In genomic region chr19:42201696-42202381, GRCm38 (mm10) we compare ENCODE assay signal across 10 mouse cellular contexts. TPM values are rescaled to one million over a fixed set of nuclear protein-coding genes. Genes with fewer than 3 reads are reported as not detected.
DNase-seq lines count a peak whose midpoint lies in the region; ATAC-seq lines count a peak whose summit lies in the region.
"Had no signal": no experiment of that assay in that cellular context is flagged by ENCODE, and none has a peak within 500 bp of the region (broad histone marks: within the 10 kb centered on the region; RNA-seq: fewer than 3 reads in every experiment).

Gene Sfrp5 (minus strand): TSS chr19:42202252.

- H3K36me3 ChIP-seq in heart, embryonic 12.5 days = no peaks in the 10 kb centered on the region
- H3K36me3 ChIP-seq in liver, embryonic 13.5 days = no peaks in the 10 kb centered on the region

- H3K4me2 ChIP-seq in heart, embryonic 12.5 days = peak within 1 kb of the TSS; percentile 70
- 0 out of 2 replicates have a peak within 1 kb of the TSS, but pooled peaks have one; percentile 8 for H3K4me2 ChIP-seq in liver, embryonic 13.5 days

- H3K9ac ChIP-seq in heart, embryonic 12.5 days = peak within 1 kb of the TSS; percentile 21; the same call in 1 of the 2 replicates
- no peak within 1 kb of the TSS for H3K9ac ChIP-seq in liver, embryonic 13.5 days

- H3K27me3 ChIP-seq in heart, embryonic 12.5 days (replicated peaks) = peaks cover 85% of the 10 kb centered on the region
- peaks cover 73% of the 10 kb centered on the region for H3K27me3 ChIP-seq in liver, embryonic 13.5 days

- H3K9me3 ChIP-seq in heart, embryonic 12.5 days (replicated peaks) = no peaks in the 10 kb centered on the region
- H3K9me3 ChIP-seq in liver, embryonic 13.5 days (replicated peaks) = no peaks in the 10 kb centered on the region

- under 1% methylated on average over 60 of the region's 60 CpGs for WGBS in heart, embryonic 12.5 days
- 4% methylated on average over 60 of the region's 60 CpGs for WGBS in liver, embryonic 13.5 days (ENCODE audit: insufficient replicate concordance)

- no peak within 1 kb of the TSS for H3K27ac ChIP-seq in heart, embryonic 12.5 days (ENCODE audit: poor library complexity, severe bottlenecking)
- H3K27ac ChIP-seq in liver, embryonic 13.5 days = no peak within 1 kb of the TSS

- peak; percentile 49; the same call in 1 of the 2 replicates for ATAC-seq in heart, embryonic 12.5 days (ENCODE audit: insufficient number of reproducible peaks, low FRiP score)
- no peak for ATAC-seq in liver, embryonic 13.5 days (ENCODE audit: low read depth)

- peaks cover 15% of the 10 kb centered on the region for H3K4me1 ChIP-seq in heart, embryonic 12.5 days (replicated peaks)
- H3K4me1 ChIP-seq in liver, embryonic 13.5 days (replicated peaks) = peaks cover 3% of the 10 kb centered on the region

- H3K4me3 ChIP-seq in heart, embryonic 12.5 days = peak within 1 kb of the TSS; percentile 39
- H3K4me3 ChIP-seq in liver, embryonic 13.5 days (replicated peaks) = 0 out of 2 replicates have a peak within 1 kb of the TSS, but pooled peaks have one; percentile 12

- DNase-seq in cerebellum, adult 18-20 months = peak; percentile 18 to 41
- DNase-seq in cerebellum, adult 11-12 months = no peak
- DNase-seq in WW6 (ENCODE audit: low read depth, low spot score) = peak; percentile 38
- no peak for DNase-seq in liver, embryonic 13.5 days
- DNase-seq in adrenal gland, adult 8-10 months = no peak
- no peak for DNase-seq in right cerebral cortex, postnatal 10 days (ENCODE audit: low spot score in 2 of 2)
- DNase-seq in layer of hippocampus, adult 8-10 months (ENCODE audit: low spot score in 2 of 2) = no peak
- DNase-seq: kidney, postnatal 36 days; right cerebral cortex, postnatal 25 days had no signal

RNA-seq across cellular contexts. Expression of gene Sfrp5, which starts in this region (rescaled TPM):
- polyA plus RNA-seq in heart, embryonic 12.5 days (2016; fragmentation: Nextera tagmentation; extraction: Ambion mirVana) = 5.4 and 5.9 TPM in 2 replicates
- polyA plus RNA-seq in liver, embryonic 13.5 days (2015; fragmentation: Nextera tagmentation; extraction: Ambion mirVana) = 0.21 and 0.98 TPM in 2 replicates
- total RNA-seq in adrenal gland, adult 8-10 months (2022) = 10 to 100 TPM in 2 of 4 experiments, 1 to 10 TPM in 2; 3.4 to 25.0 (median 13.1) TPM
- total RNA-seq in layer of hippocampus, adult 8-10 months (2022) = 1 to 10 TPM in 2 of 4 experiments, under 1 TPM in 1, not detected in 1; 0.49 to 2.3 (median 2.0) TPM

Comparison
In these comparisons a context has a peak if more than half of its experiments do, and no peak if none do; other contexts are left out.
1. DNase-seq: peak in cerebellum, adult 18-20 months (2 of 2) and WW6 (single experiment); none in cerebellum, adult 11-12 months (single experiment), liver, embryonic 13.5 days (single experiment), adrenal gland, adult 8-10 months (single experiment), right cerebral cortex, postnatal 10 days (0 of 2) and layer of hippocampus, adult 8-10 months (0 of 2).